Mouse (Mus musculus) lung, adult 2 months (tissue): Measurements from ENCODE around the gene Wdr1.

Experiments
- CTCF ChIP-seq: fragments of 200-500 bp; IDR thresholded peaks from 2 replicates; pipeline ENCODE4 v1.5.1; 2011; ENCODE audit warnings: mild to moderate bottlenecking, low read length, control low read depth; ENCODE audit not compliant: insufficient read depth
- POLR2A ChIP-seq: fragments of 200-500 bp; IDR thresholded peaks from 2 replicates; pipeline ENCODE4 v1.6.1; 2011; ENCODE audit warnings: low read depth, mild to moderate bottlenecking, control low read depth, low read length, borderline replicate concordance; ENCODE audit errors: extremely low read depth

DNA sequence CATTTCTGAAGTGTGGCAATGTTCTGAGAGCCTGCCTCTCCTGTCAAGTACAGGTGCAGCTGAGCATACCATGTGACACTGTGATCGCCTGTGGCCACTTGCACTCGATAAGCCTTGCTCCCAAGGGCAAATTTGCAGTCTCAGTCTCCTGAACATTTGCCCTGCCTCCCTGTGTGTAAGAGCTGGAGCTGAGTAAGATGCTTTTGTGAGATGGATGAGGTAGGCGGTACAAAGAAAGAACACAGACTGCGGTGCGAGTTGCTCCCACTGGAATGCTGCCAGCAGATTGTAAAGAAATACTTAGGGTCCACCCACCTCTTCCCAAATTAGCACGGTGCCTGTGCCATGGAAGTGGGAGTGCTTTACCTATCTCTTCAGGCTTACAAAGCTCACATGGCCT is 15.6 kb downstream of the Wdr1 start:
- TF ChIP-seq CTCF (no peak), POLR2A (no peak)
